Mouse (Mus musculus) hindbrain, embryonic 10.5 days (tissue): ENCODE measurements around the gene Mroh7. TPM values are rescaled to one million over a fixed set of nuclear protein-coding genes. Genes with fewer than 3 reads are reported as not detected.
A peak's percentile ranks its signal among the peaks of the same experiment; 100 is the strongest.

Source experiments
- DNase-seq: peaks from one replicate; pipeline ENCODE4 v3.0.0-alpha.2; 2017; ENCODE audit warnings: low spot score
- H3K27ac ChIP-seq: fragments of 300-500 bp; sonication (generic); 2 replicates; pipeline ENCODE4 v1.5.1; 2016; ENCODE audit warnings: mild to moderate bottlenecking, moderate library complexity
- H3K27me3 ChIP-seq: fragments of 300-500 bp; sonication (generic); 2 replicates; pipeline ENCODE4 v1.6.1; 2016; ENCODE audit warnings: mild to moderate bottlenecking; ENCODE audit not compliant: poor library complexity, insufficient read depth, severe bottlenecking
- H3K36me3 ChIP-seq: fragments of 300-500 bp; sonication (generic); 2 replicates; pipeline ENCODE4 v1.6.1; 2016; ENCODE audit warnings: mild to moderate bottlenecking, moderate library complexity
- H3K4me1 ChIP-seq: fragments of 300-500 bp; sonication (generic); replicated peaks from 2 replicates; pipeline ENCODE4 v1.6.1; 2016; ENCODE audit warnings: mild to moderate bottlenecking
- H3K4me3 ChIP-seq: fragments of 300-500 bp; sonication (generic); 2 replicates; pipeline ENCODE4 v1.5.1; 2016; ENCODE audit warnings: mild to moderate bottlenecking, moderate library complexity
- H3K9me3 ChIP-seq: fragments of 300-500 bp; sonication (generic); 2 replicates; pipeline ENCODE4 v1.6.1; 2016; ENCODE audit warnings: mild to moderate bottlenecking, moderate library complexity
- WGBS: fragments of 180-500 bp; shearing (Covaris S2); methylation state at CpG from one replicate; pipeline ENCODE4 v1.1.7; 2016; 5-methylcytosine and 5-hydroxymethylcytosine counted together
- polyA plus RNA-seq: library from polyadenylated mRNA; unstranded; fragments of >200 nt; fragmentation: Nextera tagmentation; extraction: Ambion mirVana; gene quantifications from 2 replicates; pipeline ENCODE4 v1.2.1, GENCODE M21; 2016

Mroh7 gene
- polyA plus RNA-seq, 1 experiment from 2014 or later: not detected

- peaks cover 32% of the 10 kb centered on the region for H3K36me3 ChIP-seq
- no peaks in the 10 kb centered on the region for H3K9me3 ChIP-seq
- H3K27me3 ChIP-seq: peaks cover 31% of the 10 kb centered on the region
- H3K27ac ChIP-seq: peak within 1 kb of the TSS; percentile 84
- DNase-seq: peak; percentile 98
- H3K4me3 ChIP-seq: peak within 1 kb of the TSS; percentile 68
- peaks cover 11% of the 10 kb centered on the region for H3K4me1 ChIP-seq
- WGBS: 3% methylated on average over 40 of the region's 40 CpGs
These were observed 79.7 kb downstream of the Mroh7 start, which contains the start of gene Pars2 for GRCm38 (mm10) chr4:106650833-106651527. Gene Pars2, plus strand, starts transcription at chr4:106651069.

- 86% methylated on average over 6 of the region's 6 CpGs for WGBS
- Histone ChIP-seq H3K4me3 (no peak overlapping the region), H3K4me1 (peaks cover 10% of the 10 kb centered on the region), H3K36me3 (no peaks in the 10 kb centered on the region), H3K27me3 (peaks cover 31% of the 10 kb centered on the region), H3K27ac (no peak overlapping the region), H3K9me3 (no peaks in the 10 kb centered on the region)
- DNase-seq: no peak
These were observed 83.6 kb downstream of the Mroh7 start for GRCm38 (mm10) chr4:106647137-106647536.

GRCm38 (mm10) chr4:106645797-106646196, 84.9 kb downstream of the Mroh7 start:
- no peaks in the 10 kb centered on the region for H3K36me3 ChIP-seq
- DNase-seq: no peak
- H3K4me1 ChIP-seq: no peaks in the 10 kb centered on the region
- WGBS: 69% methylated on average over 5 of the region's 5 CpGs
- H3K27ac ChIP-seq: no peak overlapping the region
- peaks cover 31% of the 10 kb centered on the region for H3K27me3 ChIP-seq
- H3K9me3 ChIP-seq: no peaks in the 10 kb centered on the region
- no peak overlapping the region for H3K4me3 ChIP-seq

GRCm38 (mm10) chr4:106644218-106644610, 86.5 kb downstream of the Mroh7 start:
- no peak for DNase-seq
- Histone ChIP-seq H3K4me3 (no peak overlapping the region), H3K27me3 (peaks cover 28% of the 10 kb centered on the region), H3K36me3 (no peaks in the 10 kb centered on the region), H3K9me3 (no peaks in the 10 kb centered on the region), H3K27ac (no peak overlapping the region), H3K4me1 (no peaks in the 10 kb centered on the region)
- 75% methylated on average over 6 of the region's 6 CpGs for WGBS

- Histone ChIP-seq H3K27me3 (peaks cover 23% of the 10 kb centered on the region), H3K4me1 (no peaks in the 10 kb centered on the region), H3K4me3 (no peak overlapping the region), H3K36me3 (no peaks in the 10 kb centered on the region), H3K27ac (no peak overlapping the region), H3K9me3 (no peaks in the 10 kb centered on the region)
- 51% methylated on average over 8 of the region's 8 CpGs for WGBS
- no peak for DNase-seq
These were observed 87.1 kb downstream of the Mroh7 start for GRCm38 (mm10) chr4:106643483-106644217.

GRCm38 (mm10) chr4:106634086-106634479, 96.6 kb downstream of the Mroh7 start:
- H3K36me3 ChIP-seq: no peaks in the 10 kb centered on the region
- H3K27me3 ChIP-seq: peaks cover 8% of the 10 kb centered on the region
- H3K27ac ChIP-seq: no peak overlapping the region
- H3K4me3 ChIP-seq: no peak overlapping the region
- no peak for DNase-seq
- no peaks in the 10 kb centered on the region for H3K9me3 ChIP-seq
- H3K4me1 ChIP-seq: peaks cover 19% of the 10 kb centered on the region
- 42% methylated on average over 9 of the region's 9 CpGs for WGBS

- no peaks in the 10 kb centered on the region for H3K36me3 ChIP-seq
- no peak for DNase-seq
- H3K27me3 ChIP-seq: peaks cover 8% of the 10 kb centered on the region
- H3K4me1 ChIP-seq: peaks cover 19% of the 10 kb centered on the region
- 41% methylated on average over 8 of the region's 8 CpGs for WGBS
- no peak overlapping the region for H3K27ac ChIP-seq
- no peak overlapping the region for H3K4me3 ChIP-seq
- no peaks in the 10 kb centered on the region for H3K9me3 ChIP-seq
These were observed 97.2 kb downstream of the Mroh7 start for GRCm38 (mm10) chr4:106633281-106634085.

- no peak for DNase-seq
- Histone ChIP-seq H3K27ac (no peak overlapping the region), H3K4me1 (peaks cover 19% of the 10 kb centered on the region), H3K27me3 (peaks cover 13% of the 10 kb centered on the region), H3K9me3 (no peaks in the 10 kb centered on the region), H3K4me3 (no peak overlapping the region), H3K36me3 (no peaks in the 10 kb centered on the region)
- 54% methylated on average over 2 of the region's 3 CpGs for WGBS
These were observed 98.4 kb downstream of the Mroh7 start for GRCm38 (mm10) chr4:106632313-106632712.

Other genes starting within 250 kb of the Mroh7 start
- not detected in 2 replicates for gene Bsnd, start 238.6 kb downstream of the Mroh7 start, polyA plus RNA-seq
- 7.6 and 11.6 TPM in 2 replicates for gene Dhcr24, start 169.9 kb downstream of the Mroh7 start, polyA plus RNA-seq
- gene Lexm, start 113.7 kb downstream of the Mroh7 start, polyA plus RNA-seq: 0.14 and 0.25 TPM in 2 replicates
- gene Ttc22, start 108.5 kb downstream of the Mroh7 start, polyA plus RNA-seq: not detected in 2 replicates
- gene Pars2, start 79.9 kb downstream of the Mroh7 start, polyA plus RNA-seq: 16.5 and 17.9 TPM in 2 replicates
- 100 and 107 TPM in 2 replicates for gene Ttc4, start 52.0 kb downstream of the Mroh7 start, polyA plus RNA-seq
- gene Fam151a, start 3.0 kb upstream of the Mroh7 start, polyA plus RNA-seq: not detected in 2 replicates
- gene Acot11, start 74.1 kb upstream of the Mroh7 start, polyA plus RNA-seq: 1.8 and 2.2 TPM in 2 replicates
- gene Ssbp3, start 179.8 kb upstream of the Mroh7 start, polyA plus RNA-seq: 140 and 180 TPM in 2 replicates